Mouse (Mus musculus): ENCODE results near the gene Zfp472. TPM values are rescaled to one million over a fixed set of nuclear protein-coding genes. Genes with fewer than 3 reads are reported as not detected.

Gene Zfp472
- polyA plus RNA-seq (2015; fragmentation: Nextera tagmentation; extraction: Ambion mirVana), result 10.5 and 11.6 TPM in 2 replicates

- H3K4me3 ChIP-seq, result peak within 1 kb of the TSS; percentile 73
- WGBS, result under 1% methylated on average over 33 of the region's 33 CpGs
- H3K9ac ChIP-seq, result peak within 1 kb of the TSS; percentile 69
- no peaks in the 10 kb centered on the region for H3K9me3 ChIP-seq
- H3K27ac ChIP-seq, result peak within 1 kb of the TSS; percentile 90
- peaks cover 14% of the 10 kb centered on the region for H3K4me1 ChIP-seq
- peak within 1 kb of the TSS; percentile 69 for H3K4me2 ChIP-seq
- H3K36me3 ChIP-seq, result no peaks in the 10 kb centered on the region
- no peaks in the 10 kb centered on the region for H3K27me3 ChIP-seq
- peak; percentile 97 for ATAC-seq (ENCODE audit: insufficient number of reproducible peaks, low FRiP score, low TSS enrichment, low read depth)
Measured at GRCm38 (mm10) chr17:32965623-32966290, at the start of gene Zfp472. Gene Zfp472, plus strand, starts transcription at chr17:32965814.

DNA sequence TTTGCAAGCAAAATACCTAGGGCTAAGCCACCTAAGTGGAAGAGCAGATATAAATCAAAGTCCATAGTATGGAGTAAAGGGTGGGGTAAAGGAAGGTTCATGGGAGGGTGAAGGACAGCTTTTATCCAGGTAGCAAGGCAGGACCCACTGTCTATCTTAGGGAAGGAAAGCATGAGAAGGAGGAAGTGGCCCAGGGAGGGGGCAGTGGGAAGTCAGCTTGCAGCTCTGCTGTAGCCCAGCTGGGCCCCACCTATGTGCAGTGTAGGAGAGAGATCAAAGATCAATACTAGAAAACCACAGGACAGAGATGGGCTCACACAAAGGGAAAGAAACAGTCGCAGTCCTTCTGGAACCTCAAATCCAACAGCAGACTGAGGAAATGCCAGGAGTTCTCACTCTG is 49.5 kb upstream of the Zfp472 start:
- Histone ChIP-seq H3K9me3 (no peaks in the 10 kb centered on the region; the same call in 1 of the 2 replicates), H3K4me3 (no peak overlapping the region), H3K36me3 (no peaks in the 10 kb centered on the region), H3K4me1 (no peaks in the 10 kb centered on the region), H3K27ac (no peak overlapping the region), H3K9ac (no peak overlapping the region), H3K4me2 (no peak overlapping the region), H3K27me3 (no peaks in the 10 kb centered on the region)
- 83% methylated on average over 1 of the region's 1 CpGs for WGBS
- no peak for ATAC-seq (ENCODE audit: insufficient number of reproducible peaks, low FRiP score, low TSS enrichment, low read depth)

- Histone ChIP-seq H3K9me3 (no peaks in the 10 kb centered on the region; the same call in 1 of the 2 replicates), H3K27me3 (no peaks in the 10 kb centered on the region), H3K9ac (no peak within 1 kb of the TSS), H3K36me3 (no peaks in the 10 kb centered on the region), H3K4me3 (no peak within 1 kb of the TSS), H3K4me2 (no peak within 1 kb of the TSS), H3K4me1 (no peaks in the 10 kb centered on the region), H3K27ac (no peak within 1 kb of the TSS)
- 70% methylated on average over 2 of the region's 2 CpGs for WGBS
- no peak for ATAC-seq (ENCODE audit: insufficient number of reproducible peaks, low FRiP score, low TSS enrichment, low read depth)
Measured at GRCm38 (mm10) chr17:32917131-32917530, 48.5 kb upstream of the Zfp472 start, which contains the start of gene Cyp4f14. Gene Cyp4f14, minus strand, starts transcription at chr17:32917342.

GRCm38 (mm10) chr17:32919123-32919522 is 46.5 kb upstream of the Zfp472 start:
- H3K4me2 ChIP-seq, result no peak overlapping the region
- no peak overlapping the region for H3K9ac ChIP-seq
- H3K27ac ChIP-seq, result no peak overlapping the region
- 57% methylated on average over 2 of the region's 2 CpGs for WGBS
- H3K4me1 ChIP-seq, result no peaks in the 10 kb centered on the region
- no peaks in the 10 kb centered on the region for H3K36me3 ChIP-seq
- no peak overlapping the region for H3K4me3 ChIP-seq
- no peaks in the 10 kb centered on the region; the same call in 1 of the 2 replicates for H3K9me3 ChIP-seq
- ATAC-seq (ENCODE audit: insufficient number of reproducible peaks, low FRiP score, low TSS enrichment, low read depth), result no peak
- no peaks in the 10 kb centered on the region for H3K27me3 ChIP-seq

DNA sequence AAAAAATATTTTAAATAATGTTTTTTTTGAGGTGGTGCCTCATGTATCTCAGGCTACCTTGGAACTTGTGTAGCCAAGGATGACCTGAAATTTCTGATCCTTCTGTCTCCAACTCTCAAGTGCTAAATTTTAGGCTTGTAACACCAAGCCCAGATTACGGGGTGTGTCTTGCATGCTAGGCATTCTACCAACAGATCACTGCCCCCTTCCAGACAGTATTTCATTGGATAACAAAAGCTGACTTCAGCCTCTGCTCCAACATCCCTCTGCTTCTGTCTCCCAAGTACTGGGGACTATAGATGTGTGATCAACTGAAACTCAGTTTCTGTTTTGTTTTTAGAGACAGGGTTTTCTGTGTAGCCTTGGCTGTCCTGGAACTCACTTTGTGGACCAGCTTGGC is 41.9 kb upstream of the Zfp472 start:
- H3K36me3 ChIP-seq, result no peaks in the 10 kb centered on the region
- no peak overlapping the region for H3K4me2 ChIP-seq
- no peak overlapping the region for H3K27ac ChIP-seq
- no peaks in the 10 kb centered on the region for H3K27me3 ChIP-seq
- H3K4me3 ChIP-seq, result no peak overlapping the region
- H3K4me1 ChIP-seq, result peaks cover 9% of the 10 kb centered on the region; the same call in 1 of the 2 replicates
- 94% methylated on average over 1 of the region's 1 CpGs for WGBS
- H3K9me3 ChIP-seq, result no peaks in the 10 kb centered on the region; the same call in 1 of the 2 replicates
- ATAC-seq (ENCODE audit: insufficient number of reproducible peaks, low FRiP score, low TSS enrichment, low read depth), result no peak
- H3K9ac ChIP-seq, result no peak overlapping the region

DNA sequence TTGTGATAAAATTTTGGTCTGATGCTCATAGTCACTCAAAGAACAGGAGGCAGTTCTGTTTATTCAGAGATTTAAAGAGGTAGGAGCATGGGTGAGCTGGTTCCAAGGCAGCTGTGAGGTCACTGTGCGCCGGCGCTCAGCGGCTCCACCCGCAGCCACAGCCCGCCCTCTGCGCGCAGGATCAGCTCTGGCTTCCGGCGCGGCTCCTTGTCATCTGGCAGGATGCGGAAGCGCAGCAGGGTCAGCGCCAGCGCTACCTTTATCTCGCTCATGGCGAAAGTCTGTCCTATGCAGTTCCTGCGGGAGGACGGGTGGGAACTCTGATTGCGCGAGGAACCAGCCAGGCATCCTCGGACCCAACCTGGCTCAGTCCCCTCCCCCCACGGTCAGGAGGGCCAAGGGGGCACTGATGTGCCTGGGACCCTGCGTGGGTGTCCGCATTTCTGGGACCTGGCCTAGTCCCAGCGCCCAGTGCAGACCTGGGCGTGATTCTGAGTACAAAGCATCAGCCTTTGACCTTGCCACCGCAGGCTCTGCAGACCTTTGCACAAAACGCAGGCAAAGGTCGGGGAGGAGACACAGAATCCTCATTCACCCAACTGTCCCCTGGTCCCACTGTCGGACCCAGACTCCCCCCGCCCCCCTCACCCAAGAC is 40.8 kb upstream of the Zfp472 start:
- H3K9me3 ChIP-seq, result no peaks in the 10 kb centered on the region; the same call in 1 of the 2 replicates
- peaks cover 9% of the 10 kb centered on the region; the same call in 1 of the 2 replicates for H3K4me1 ChIP-seq
- 19% methylated on average over 32 of the region's 32 CpGs for whole genome bisulfite sequencing
- peak overlapping the region; percentile 49 for H3K4me3 ChIP-seq
- peak overlapping the region; percentile 46 for H3K9ac ChIP-seq
- no peak for ATAC-seq (ENCODE audit: insufficient number of reproducible peaks, low FRiP score, low TSS enrichment, low read depth)
- H3K27me3 ChIP-seq, result no peaks in the 10 kb centered on the region
- H3K27ac ChIP-seq, result no peak overlapping the region
- no peaks in the 10 kb centered on the region for H3K36me3 ChIP-seq
- H3K4me2 ChIP-seq, result peak overlapping the region; percentile 80

GRCm38 (mm10) chr17:32927803-32928202 is 37.8 kb upstream of the Zfp472 start:
- H3K27me3 ChIP-seq, result peaks cover 3% of the 10 kb centered on the region; the same call in 1 of the 2 replicates
- no peak overlapping the region for H3K4me2 ChIP-seq
- WGBS, result 76% methylated on average over 5 of the region's 5 CpGs
- ATAC-seq (ENCODE audit: insufficient number of reproducible peaks, low FRiP score, low TSS enrichment, low read depth), result no peak
- peaks cover 9% of the 10 kb centered on the region; the same call in 1 of the 2 replicates for H3K4me1 ChIP-seq
- no peak overlapping the region for H3K9ac ChIP-seq
- no peaks in the 10 kb centered on the region for H3K36me3 ChIP-seq
- no peak overlapping the region for H3K4me3 ChIP-seq
- no peaks in the 10 kb centered on the region for H3K9me3 ChIP-seq
- no peak overlapping the region for H3K27ac ChIP-seq

GRCm38 (mm10) chr17:32939831-32940230 is 25.8 kb upstream of the Zfp472 start:
- no peak overlapping the region for H3K9ac ChIP-seq
- H3K36me3 ChIP-seq, result no peaks in the 10 kb centered on the region
- 74% methylated on average over 4 of the region's 4 CpGs for WGBS
- H3K27ac ChIP-seq, result no peak overlapping the region
- no peaks in the 10 kb centered on the region for H3K27me3 ChIP-seq
- H3K4me2 ChIP-seq, result no peak overlapping the region
- ATAC-seq (ENCODE audit: insufficient number of reproducible peaks, low FRiP score, low TSS enrichment, low read depth), result no peak
- H3K9me3 ChIP-seq, result no peaks in the 10 kb centered on the region
- H3K4me3 ChIP-seq, result no peak overlapping the region
- no peaks in the 10 kb centered on the region for H3K4me1 ChIP-seq

DNA sequence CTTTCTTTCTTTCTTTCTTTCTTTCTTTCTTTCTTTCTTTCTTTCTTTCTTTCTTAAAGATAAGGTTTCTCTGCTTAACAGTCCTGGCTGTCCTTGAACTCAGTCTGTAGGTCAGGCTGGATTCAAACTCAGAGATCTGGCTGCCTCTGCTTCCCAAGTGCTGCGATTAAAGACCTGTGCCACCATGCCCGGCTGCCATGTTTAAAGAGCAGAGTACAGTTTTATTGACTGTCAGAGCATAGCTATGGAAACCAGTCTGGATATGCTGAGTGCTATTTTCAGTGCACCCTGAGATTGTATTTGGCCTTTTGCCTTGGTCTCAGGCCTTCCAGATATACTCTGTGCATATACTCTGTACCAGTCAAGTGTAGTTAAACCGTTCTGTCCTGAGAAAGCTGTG is 22.0 kb upstream of the Zfp472 start:
- Histone ChIP-seq H3K9me3 (no peaks in the 10 kb centered on the region), H3K27ac (no peak overlapping the region), H3K27me3 (no peaks in the 10 kb centered on the region), H3K36me3 (no peaks in the 10 kb centered on the region), H3K4me3 (no peak overlapping the region), H3K9ac (no peak overlapping the region), H3K4me1 (peaks cover 14% of the 10 kb centered on the region), H3K4me2 (no peak overlapping the region)
- no peak for ATAC-seq (ENCODE audit: insufficient number of reproducible peaks, low FRiP score, low TSS enrichment, low read depth)
- WGBS, result 86% methylated on average over 3 of the region's 3 CpGs

DNA sequence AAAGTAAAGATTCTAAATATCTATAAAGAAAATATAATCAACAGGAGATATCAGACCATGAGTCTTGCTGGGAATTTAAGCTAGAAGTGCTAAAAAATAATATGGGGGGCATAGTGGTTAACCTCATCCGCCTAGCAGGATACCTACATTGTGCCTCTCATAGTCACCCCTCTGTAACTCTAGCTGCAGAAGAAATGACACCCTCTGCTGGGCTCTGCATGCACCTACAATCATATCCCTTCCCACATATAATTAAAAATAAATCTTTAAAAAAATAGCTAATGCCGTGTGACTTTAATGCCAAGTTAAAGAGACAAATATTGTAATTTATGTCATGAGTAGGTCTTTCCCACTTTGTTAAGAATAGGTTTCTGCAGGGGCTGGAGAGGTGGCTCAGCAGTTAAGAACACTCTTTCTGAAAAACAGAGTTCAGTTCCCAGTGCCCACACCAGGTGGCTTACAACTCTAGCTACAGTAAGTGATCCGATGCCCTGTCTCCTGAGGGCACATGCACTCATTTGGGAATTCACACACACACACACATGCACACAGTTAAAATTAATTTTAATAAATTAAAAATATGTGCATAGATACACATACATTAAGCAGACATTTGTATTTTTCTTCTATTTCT is 21.1 kb upstream of the Zfp472 start:
- no peak overlapping the region for H3K4me3 ChIP-seq
- peaks cover 14% of the 10 kb centered on the region for H3K4me1 ChIP-seq
- no peak for ATAC-seq (ENCODE audit: insufficient number of reproducible peaks, low FRiP score, low TSS enrichment, low read depth)
- H3K27me3 ChIP-seq, result no peaks in the 10 kb centered on the region
- H3K27ac ChIP-seq, result no peak overlapping the region
- 72% methylated on average over 3 of the region's 3 CpGs for WGBS
- no peak overlapping the region for H3K4me2 ChIP-seq
- no peaks in the 10 kb centered on the region for H3K9me3 ChIP-seq
- H3K36me3 ChIP-seq, result no peaks in the 10 kb centered on the region
- no peak overlapping the region for H3K9ac ChIP-seq

GRCm38 (mm10) chr17:32946716-32947115 is 18.9 kb upstream of the Zfp472 start:
- peak overlapping the region; percentile 57 for H3K4me3 ChIP-seq
- WGBS, result 56% methylated on average over 9 of the region's 9 CpGs
- no peaks in the 10 kb centered on the region for H3K36me3 ChIP-seq
- peaks cover 14% of the 10 kb centered on the region for H3K4me1 ChIP-seq
- H3K4me2 ChIP-seq, result peak overlapping the region; percentile 86
- peak overlapping the region; percentile 74 for H3K27ac ChIP-seq
- ATAC-seq (ENCODE audit: insufficient number of reproducible peaks, low FRiP score, low TSS enrichment, low read depth), result no peak
- no peaks in the 10 kb centered on the region for H3K27me3 ChIP-seq
- H3K9ac ChIP-seq, result peak overlapping the region; percentile 52
- H3K9me3 ChIP-seq, result no peaks in the 10 kb centered on the region
